17 mouse cellular contexts compared by ENCODE assay signal in the genomic region with DNA sequence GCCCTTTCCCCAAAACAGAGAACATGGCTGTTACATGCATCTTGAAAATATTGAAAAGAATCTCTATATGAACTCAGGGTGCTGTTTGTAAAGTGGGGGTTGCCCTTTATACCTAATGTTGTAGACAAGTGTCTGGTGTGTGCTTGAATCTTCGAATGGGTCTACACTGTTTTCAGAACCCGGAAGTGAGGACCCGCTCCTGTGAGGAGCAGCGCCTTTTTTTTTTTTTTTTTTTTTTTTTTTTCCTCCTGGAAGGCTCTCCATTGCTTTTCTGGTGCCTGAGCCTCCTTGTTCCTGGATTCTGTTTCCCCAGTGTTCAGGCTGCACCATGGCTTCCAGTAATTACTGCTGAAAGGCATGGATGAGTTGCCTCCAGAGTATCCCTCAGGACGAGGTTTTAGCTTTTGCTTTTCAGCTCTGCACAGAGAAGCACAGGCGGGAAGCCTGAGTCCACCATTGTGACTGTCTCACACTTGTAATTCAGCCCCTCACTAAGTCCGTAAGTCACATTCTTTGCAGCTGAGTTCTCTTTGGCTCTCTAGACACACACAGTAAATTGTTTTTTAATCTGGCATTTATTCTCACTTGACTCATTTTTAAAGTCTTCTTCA.
A peak's percentile ranks its signal among the peaks of the same experiment; 100 is the strongest.
DNase-seq lines count a peak whose midpoint lies in the region; ATAC-seq and TF ChIP-seq lines count a peak whose summit lies in the region.
"Had no signal": no experiment of that assay in that cellular context is flagged by ENCODE, and none has a peak within 500 bp of the region (broad histone marks: within the 10 kb centered on the region; RNA-seq: fewer than 3 reads in every experiment).

No protein-coding gene starts in this region.

- H3K9ac ChIP-seq in MEL (ENCODE audit: control insufficient read depth, low read depth, low read length, poor library complexity, severe bottlenecking): no peak overlapping the region
- H3K9ac ChIP-seq in hindbrain, embryonic 14.5 days: no peak overlapping the region
- no peak overlapping the region for H3K9ac ChIP-seq in midbrain, postnatal 0 days (replicated peaks; ENCODE audit: low read length, poor library complexity, severe bottlenecking)
- H3K9ac ChIP-seq: embryonic facial prominence, embryonic 15.5 days had no signal

- H3K9me3 ChIP-seq in MEL (replicated peaks; ENCODE audit: insufficient read depth, low read length): no peaks in the 10 kb centered on the region
- no peaks in the 10 kb centered on the region for H3K9me3 ChIP-seq in hindbrain, embryonic 14.5 days (ENCODE audit: control insufficient read depth, low read length)
- H3K9me3 ChIP-seq in midbrain, postnatal 0 days (ENCODE audit: low read length): no peaks in the 10 kb centered on the region
- H3K9me3 ChIP-seq: embryonic facial prominence, embryonic 15.5 days had no signal

- TF ChIP-seq CTCF in MEL (IDR thresholded peaks at IDR 0.05 in 2 of 3, conservative IDR thresholded peaks at IDR 0.05 in 1 of 3; ENCODE audit: control insufficient read depth in 1 of 3, insufficient read depth in 1 of 3, low read depth in 2 of 3, low read length in 3 of 3, poor library complexity in 1 of 3, severe bottlenecking in 1 of 3): no peak
- TF ChIP-seq CTCF in midbrain, postnatal 0 days (IDR thresholded peaks at IDR 0.05): no peak
- no peak for TF ChIP-seq CTCF in thymus, adult 2 months (IDR thresholded peaks at IDR 0.05; ENCODE audit: borderline replicate concordance, control insufficient read depth, extremely low read depth, insufficient read depth, low read length, poor library complexity)

- ATAC-seq in hindbrain, embryonic 14.5 days (ENCODE audit: low FRiP score): peak; percentile 73
- ATAC-seq in midbrain, postnatal 0 days (ENCODE audit: low FRiP score): peak; percentile 34; the same call in 1 of the 2 replicates
- ATAC-seq: CD4-positive, CD25-positive, alpha-beta regulatory T cell, adult 4 months; intestine, postnatal 0 days had no signal

- no peak overlapping the region for H3K27ac ChIP-seq in MEL (ENCODE audit: control insufficient read depth, low read depth, low read length)
- no peak overlapping the region for H3K27ac ChIP-seq in hindbrain, embryonic 14.5 days
- H3K27ac ChIP-seq in midbrain, postnatal 0 days (ENCODE audit: low read depth, low read length): no peak overlapping the region
- no peak overlapping the region for H3K27ac ChIP-seq in thymus, adult 2 months (ENCODE audit: control insufficient read depth, insufficient read depth, low read length)
- H3K27ac ChIP-seq: embryonic facial prominence, embryonic 15.5 days; heart, adult 2 months had no signal

- peak overlapping the region; percentile 33 for H3K4me2 ChIP-seq in hindbrain, embryonic 14.5 days (replicated peaks)
- H3K4me2 ChIP-seq in midbrain, postnatal 0 days (ENCODE audit: low read depth, low read length, poor library complexity, severe bottlenecking): peak overlapping the region; percentile 18; the same call in 1 of the 2 replicates
- H3K4me2 ChIP-seq: embryonic facial prominence, embryonic 15.5 days had no signal

- H3K79me2 ChIP-seq in MEL (ENCODE audit: control insufficient read depth, insufficient read depth, low read length, poor library complexity): no peaks in the 10 kb centered on the region

- no peak for TF ChIP-seq EP300 in MEL (IDR thresholded peaks at IDR 0.05; ENCODE audit: low read depth in 1 of 2, low read length in 2 of 2)

- no peak for TF ChIP-seq POLR2A in MEL (IDR thresholded peaks at IDR 0.05; ENCODE audit: control insufficient read depth in 1 of 2, insufficient read depth in 1 of 2, low read depth in 1 of 2, low read length in 2 of 2, poor library complexity in 1 of 2)
- no peak for TF ChIP-seq POLR2A in thymus, adult 2 months (IDR thresholded peaks at IDR 0.05; ENCODE audit: control insufficient read depth, extremely low read depth, insufficient read depth, low read length, poor library complexity)

- WGBS in hindbrain, embryonic 14.5 days: 32% methylated on average over 7 of the region's 7 CpGs
- whole genome bisulfite sequencing in midbrain, postnatal 0 days: 19% methylated on average over 7 of the region's 7 CpGs
- 93% methylated on average over 7 of the region's 7 CpGs for WGBS in thymus, adult 2 months

- peaks cover 0 to 2% of the 10 kb centered on the region in 2 experiments; a peak in 1 of 4 replicates for H3K4me1 ChIP-seq in MEL (ENCODE audit: control insufficient read depth in 1 of 2, insufficient read depth in 2 of 2, low read length in 2 of 2)
- no peaks in the 10 kb centered on the region for H3K4me1 ChIP-seq in hindbrain, embryonic 14.5 days (replicated peaks; ENCODE audit: control insufficient read depth, insufficient read depth, low read length)
- H3K4me1 ChIP-seq in midbrain, postnatal 0 days (ENCODE audit: insufficient read depth, low read length): no peaks in the 10 kb centered on the region
- no peaks in the 10 kb centered on the region for H3K4me1 ChIP-seq in thymus, adult 2 months (replicated peaks; ENCODE audit: control insufficient read depth, insufficient read depth, low read length)
- H3K4me1 ChIP-seq: embryonic facial prominence, embryonic 15.5 days had no signal

- no peaks in the 10 kb centered on the region for H3K27me3 ChIP-seq in MEL (ENCODE audit: control insufficient read depth in 1 of 2, insufficient read depth in 2 of 2, low read length in 2 of 2)
- no peaks in the 10 kb centered on the region for H3K27me3 ChIP-seq in hindbrain, embryonic 14.5 days (ENCODE audit: control insufficient read depth, insufficient read depth, low read length)
- no peaks in the 10 kb centered on the region for H3K27me3 ChIP-seq in midbrain, postnatal 0 days (ENCODE audit: insufficient read depth, low read length)
- H3K27me3 ChIP-seq in thymus, adult 2 months (ENCODE audit: control insufficient read depth, insufficient read depth, low read length): no peaks in the 10 kb centered on the region
- H3K27me3 ChIP-seq: embryonic facial prominence, embryonic 15.5 days had no signal

- H3K36me3 ChIP-seq in MEL (ENCODE audit: control insufficient read depth in 1 of 2, insufficient read depth in 2 of 2, low read length in 2 of 2): peaks cover 0 to 2% of the 10 kb centered on the region in 2 experiments; a peak in 1 of 4 replicates
- H3K36me3 ChIP-seq in hindbrain, embryonic 14.5 days (replicated peaks; ENCODE audit: control insufficient read depth, insufficient read depth): no peaks in the 10 kb centered on the region
- no peaks in the 10 kb centered on the region for H3K36me3 ChIP-seq in midbrain, postnatal 0 days (ENCODE audit: insufficient read depth, low read length)
- no peaks in the 10 kb centered on the region for H3K36me3 ChIP-seq in thymus, adult 2 months (ENCODE audit: control insufficient read depth, insufficient read depth, low read length)
- H3K36me3 ChIP-seq: embryonic facial prominence, embryonic 15.5 days had no signal

- no peak for TF ChIP-seq RAD21 in MEL (IDR thresholded peaks at IDR 0.05; ENCODE audit: low read depth, low read length)

- no peak overlapping the region for H3K4me3 ChIP-seq in MEL (ENCODE audit: control insufficient read depth in 1 of 2, insufficient read depth in 1 of 2, low read depth in 2 of 2, low read length in 2 of 2)
- H3K4me3 ChIP-seq in hindbrain, embryonic 14.5 days (replicated peaks; ENCODE audit: low read length): peak overlapping the region; percentile 8; the same call in 1 of the 2 replicates
- no peak overlapping the region for H3K4me3 ChIP-seq in midbrain, postnatal 0 days (ENCODE audit: low read depth, low read length)
- no peak overlapping the region for H3K4me3 ChIP-seq in thymus, adult 2 months (ENCODE audit: control insufficient read depth, insufficient read depth, low read length)
- H3K4me3 ChIP-seq: embryonic facial prominence, embryonic 15.5 days; heart, adult 2 months; myocyte had no signal

- no peak for DNase-seq in MEL (ENCODE audit: low read depth, low spot score)
- DNase-seq in embryo, embryonic 9.5 days (ENCODE audit: extremely low spot score): peak; percentile 19
- peak; percentile 44 for DNase-seq in hindbrain, embryonic 14.5 days (ENCODE audit: low spot score)
- DNase-seq in midbrain, postnatal 0 days (ENCODE audit: low spot score): peak; percentile 30
- no peak for DNase-seq in spleen, adult 18-20 months
- no peak for DNase-seq in thymus, adult 2 months
- no peak for DNase-seq in heart, adult 18-20 months
- DNase-seq: cerebellum, postnatal 25 days; heart, adult 2 months; heart, postnatal 14 days; liver; lung, postnatal 10 days; thymus, postnatal 25 days had no signal

TF ChIP-seq in MEL, 35 proteins besides CTCF, POLR2A, EP300 and RAD21:
- TF ChIP-seq MYC (IDR thresholded peaks at IDR 0.05; ENCODE audit: low read depth, low read length) (no peak), TCF12 (IDR thresholded peaks at IDR 0.05; ENCODE audit: low read depth, low read length) (no peak), ZNF384 (IDR thresholded peaks at IDR 0.05; ENCODE audit: low read depth, low read length) (peak; percentile 18; the same call in 1 of the 2 replicates)

Comparison
In these comparisons a context has a peak if more than half of its experiments do, and no peak if none do; other contexts are left out.
1. DNase-seq: peak in embryo, embryonic 9.5 days (single experiment), hindbrain, embryonic 14.5 days (single experiment) and midbrain, postnatal 0 days (single experiment); none in MEL (single experiment), spleen, adult 18-20 months (0 of 2), thymus, adult 2 months (single experiment) and heart, adult 18-20 months (0 of 2).